Mouse (Mus musculus) lung, adult 2 months (tissue): Measurements from ENCODE around the gene Faiml.

ENCODE experiments used
- CTCF ChIP-seq: fragments of 200-500 bp; IDR thresholded peaks from 2 replicates; pipeline ENCODE4 v1.5.1; 2011; ENCODE audit warnings: mild to moderate bottlenecking, low read length, control low read depth; ENCODE audit not compliant: insufficient read depth
- POLR2A ChIP-seq: fragments of 200-500 bp; IDR thresholded peaks from 2 replicates; pipeline ENCODE4 v1.6.1; 2011; ENCODE audit warnings: low read depth, mild to moderate bottlenecking, control low read depth, low read length, borderline replicate concordance; ENCODE audit errors: extremely low read depth

GRCm38 (mm10) chr9:99256821-99257220, 19.8 kb upstream of the Faiml start:
- TF ChIP-seq POLR2A (no peak), CTCF (no peak)
